Comparison of ENCODE assay signal across 22 mouse cellular contexts in the genomic region with DNA sequence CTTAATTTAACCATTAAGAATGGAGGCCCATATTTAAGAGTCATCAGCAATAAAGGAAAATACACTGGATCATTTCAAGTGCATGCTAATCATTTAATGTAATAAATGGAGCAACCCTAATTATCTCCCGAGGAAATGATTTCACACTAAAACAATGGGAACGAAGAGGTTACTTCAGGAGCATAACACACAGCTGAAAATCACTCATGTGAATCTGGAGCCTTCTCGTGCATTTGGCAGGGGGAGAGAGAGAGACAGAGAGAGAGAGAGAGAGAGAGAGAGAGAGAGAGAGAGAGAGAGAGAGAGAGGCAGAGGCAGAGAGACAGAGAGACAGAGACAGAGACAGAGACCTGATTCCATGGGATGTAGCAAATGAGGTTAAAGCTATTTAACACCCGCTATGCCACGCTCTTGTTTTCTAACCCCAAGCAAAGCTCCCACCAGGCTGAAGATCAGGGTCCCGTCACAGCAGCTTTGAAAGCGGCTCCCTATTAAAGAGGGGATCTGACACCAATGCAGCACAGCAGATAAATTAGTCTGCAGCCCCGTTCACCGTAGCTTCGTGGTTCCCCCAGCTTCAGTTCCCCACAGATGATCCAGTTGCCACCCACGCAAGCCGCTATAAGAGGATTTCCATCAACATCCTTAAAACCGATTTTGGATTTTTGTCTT. TPM values are rescaled to one million over a fixed set of nuclear protein-coding genes. Genes with fewer than 3 reads are reported as not detected.
DNase-seq lines count a peak whose midpoint lies in the region; ATAC-seq and TF ChIP-seq lines count a peak whose summit lies in the region.
"Had no signal": no experiment of that assay in that cellular context is flagged by ENCODE, and none has a peak within 500 bp of the region (broad histone marks: within the 10 kb centered on the region; RNA-seq: fewer than 3 reads in every experiment).

No protein-coding gene starts in this region.

- H3K4me1 ChIP-seq in heart, embryonic 15.5 days (replicated peaks): peaks cover 14% of the 10 kb centered on the region
- H3K4me1 ChIP-seq in heart, embryonic 11.5 days (ENCODE audit: control insufficient read depth, insufficient read depth, low read length): no peaks in the 10 kb centered on the region
- peaks cover 15% of the 10 kb centered on the region for H3K4me1 ChIP-seq in forebrain, postnatal 0 days (ENCODE audit: insufficient read depth)
- H3K4me1 ChIP-seq in midbrain, embryonic 14.5 days (ENCODE audit: control insufficient read depth, insufficient read depth, low read length): peaks cover 41% of the 10 kb centered on the region
- H3K4me1 ChIP-seq: embryonic facial prominence, embryonic 15.5 days had no signal

- H3K4me3 ChIP-seq in heart, embryonic 15.5 days: no peak overlapping the region
- no peak overlapping the region for H3K4me3 ChIP-seq in heart, embryonic 11.5 days (ENCODE audit: low read depth, low read length)
- H3K4me3 ChIP-seq in forebrain, postnatal 0 days (ENCODE audit: low read depth, low read length): no peak overlapping the region
- H3K4me3 ChIP-seq in midbrain, embryonic 14.5 days (replicated peaks; ENCODE audit: low read depth, low read length): no peak overlapping the region
- H3K4me3 ChIP-seq: embryonic facial prominence, embryonic 15.5 days had no signal

- no peaks in the 10 kb centered on the region for H3K27me3 ChIP-seq in heart, embryonic 15.5 days
- H3K27me3 ChIP-seq in heart, embryonic 11.5 days (ENCODE audit: control insufficient read depth, insufficient read depth, low read length): no peaks in the 10 kb centered on the region
- no peaks in the 10 kb centered on the region for H3K27me3 ChIP-seq in forebrain, postnatal 0 days (ENCODE audit: insufficient read depth, low read length)
- no peaks in the 10 kb centered on the region for H3K27me3 ChIP-seq in midbrain, embryonic 14.5 days (ENCODE audit: control insufficient read depth, insufficient read depth, low read length)
- H3K27me3 ChIP-seq: embryonic facial prominence, embryonic 15.5 days had no signal

- TF ChIP-seq POLR2A in brain, embryonic 14.5 days (IDR thresholded peaks at IDR 0.05; ENCODE audit: borderline replicate concordance, extremely low read depth, insufficient read depth, insufficient read length, poor library complexity, severe bottlenecking): no peak

- peak overlapping the region; percentile 72 for H3K27ac ChIP-seq in heart, embryonic 15.5 days
- H3K27ac ChIP-seq in heart, embryonic 11.5 days (ENCODE audit: low read depth, low read length): no peak overlapping the region
- peak overlapping the region; percentile 62 for H3K27ac ChIP-seq in forebrain, postnatal 0 days (ENCODE audit: low read depth, low read length)
- peak overlapping the region; percentile 77 for H3K27ac ChIP-seq in midbrain, embryonic 14.5 days (replicated peaks; ENCODE audit: low read depth, low read length)
- H3K27ac ChIP-seq: embryonic facial prominence, embryonic 15.5 days had no signal

- no peak overlapping the region for H3K4me2 ChIP-seq in heart, embryonic 15.5 days
- no peak overlapping the region for H3K4me2 ChIP-seq in heart, embryonic 11.5 days
- H3K4me2 ChIP-seq in forebrain, postnatal 0 days (ENCODE audit: low read depth): peak overlapping the region; percentile 10; the same call in 1 of the 2 replicates
- H3K4me2 ChIP-seq in midbrain, embryonic 14.5 days (ENCODE audit: low read length): peak overlapping the region; percentile 36
- H3K4me2 ChIP-seq: embryonic facial prominence, embryonic 15.5 days; liver, embryonic 11.5 days had no signal

- no peak for TF ChIP-seq CTCF in brain, embryonic 14.5 days (IDR thresholded peaks at IDR 0.05; ENCODE audit: borderline replicate concordance, extremely low read depth, insufficient read depth, insufficient read length)
- TF ChIP-seq CTCF in forebrain, postnatal 0 days (IDR thresholded peaks at IDR 0.05; ENCODE audit: low read depth): no peak

- WGBS in heart, embryonic 15.5 days: 56% methylated on average over 13 of the region's 13 CpGs
- WGBS in heart, embryonic 11.5 days (ENCODE audit: insufficient replicate concordance): 51% methylated on average over 13 of the region's 13 CpGs
- WGBS in forebrain, postnatal 0 days: 29% methylated on average over 13 of the region's 13 CpGs
- WGBS in midbrain, embryonic 14.5 days: 10% methylated on average over 13 of the region's 13 CpGs

- no peaks in the 10 kb centered on the region for H3K9me3 ChIP-seq in heart, embryonic 15.5 days (replicated peaks)
- H3K9me3 ChIP-seq in heart, embryonic 11.5 days (replicated peaks; ENCODE audit: control insufficient read depth, low read length): no peaks in the 10 kb centered on the region
- H3K9me3 ChIP-seq in forebrain, postnatal 0 days (ENCODE audit: low read length): no peaks in the 10 kb centered on the region
- H3K9me3 ChIP-seq in midbrain, embryonic 14.5 days (ENCODE audit: control insufficient read depth, low read length): no peaks in the 10 kb centered on the region
- H3K9me3 ChIP-seq: embryonic facial prominence, embryonic 15.5 days had no signal

- no peaks in the 10 kb centered on the region for H3K36me3 ChIP-seq in heart, embryonic 15.5 days
- no peaks in the 10 kb centered on the region for H3K36me3 ChIP-seq in heart, embryonic 11.5 days (ENCODE audit: control insufficient read depth, insufficient read depth, low read length)
- H3K36me3 ChIP-seq in forebrain, postnatal 0 days (ENCODE audit: insufficient read depth): no peaks in the 10 kb centered on the region
- no peaks in the 10 kb centered on the region for H3K36me3 ChIP-seq in midbrain, embryonic 14.5 days (ENCODE audit: control insufficient read depth, insufficient read depth, low read length)
- H3K36me3 ChIP-seq: embryonic facial prominence, embryonic 15.5 days had no signal

- peak; percentile 70 for DNase-seq in brain, embryonic 14.5 days (ENCODE audit: low read depth)
- DNase-seq in forebrain, postnatal 0 days: no peak
- peak; percentile 69 for DNase-seq in midbrain, embryonic 14.5 days
- DNase-seq in spleen, postnatal 4 days (ENCODE audit: low spot score in 2 of 2): no peak
- no peak for DNase-seq in cerebellum, postnatal 36 days
- DNase-seq: adrenal gland, adult 2 months; cerebellum, adult 18-20 months; gastrocnemius, postnatal 36 days; heart, postnatal 10 days; kidney, adult 11 months; kidney, postnatal 25 days; left cerebral cortex, postnatal 4 days had no signal

- H3K9ac ChIP-seq in heart, embryonic 15.5 days: no peak overlapping the region
- H3K9ac ChIP-seq in heart, embryonic 11.5 days (ENCODE audit: low read depth, low read length): no peak overlapping the region
- no peak overlapping the region for H3K9ac ChIP-seq in forebrain, postnatal 0 days
- H3K9ac ChIP-seq in midbrain, embryonic 14.5 days (replicated peaks; ENCODE audit: low read length): no peak overlapping the region; the same call in 1 of the 2 replicates
- H3K9ac ChIP-seq: embryonic facial prominence, embryonic 15.5 days had no signal

- no peak for ATAC-seq in heart, embryonic 15.5 days (replicated peaks; ENCODE audit: insufficient number of reproducible peaks, insufficient read depth, low FRiP score, low read depth)
- ATAC-seq in heart, embryonic 11.5 days (replicated peaks; ENCODE audit: insufficient number of reproducible peaks, low FRiP score, low TSS enrichment): no peak
- ATAC-seq in forebrain, postnatal 0 days: no peak
- ATAC-seq in midbrain, embryonic 14.5 days (ENCODE audit: low FRiP score, low TSS enrichment): no peak
- no peak for ATAC-seq in erythroid progenitor cell, adult 5-6 weeks (replicated peaks; ENCODE audit: low FRiP score, poor library complexity, severe bottlenecking)

RNA-seq across cellular contexts. Expression of gene Tmco5, which starts 59.3 kb away (rescaled TPM):
- polyA plus RNA-seq in heart, embryonic 15.5 days (2015; fragmentation: Nextera tagmentation; extraction: Ambion mirVana): not detected in 2 replicates
- not detected in 2 replicates for polyA plus RNA-seq in heart, embryonic 11.5 days (2014; fragmentation: Nextera tagmentation; extraction: Ambion mirVana)
- not detected in 2 replicates for polyA plus RNA-seq in brain, embryonic 14.5 days (2012; rRNA removed)
- total RNA-seq in forebrain, postnatal 0 days (2014; rRNA removed): not detected in 2 replicates
- polyA plus RNA-seq in forebrain, postnatal 0 days (2015; fragmentation: Nextera tagmentation; extraction: Ambion mirVana): 0.20 and 0.21 TPM in 2 replicates
- not detected in 2 replicates for polyA plus RNA-seq in midbrain, embryonic 14.5 days (2014; fragmentation: Nextera tagmentation; extraction: Ambion mirVana)
- total RNA-seq in erythroid progenitor cell, adult 5-6 weeks (2015; ENCODE audit: low replicate concordance): not detected in 2 replicates
- total RNA-seq in erythroid progenitor cell, adult 5-6 weeks (2017; ENCODE audit: low replicate concordance): not detected in 2 replicates
- total RNA-seq: adrenal gland, adult 2 months; ES-E14; gastrocnemius, postnatal 36 days; heart, postnatal 10 days; megakaryocyte-erythroid progenitor cell, adult 5-6 weeks had no signal
- polyA plus RNA-seq: adrenal gland, adult 2 months; embryonic facial prominence, embryonic 15.5 days; liver, embryonic 11.5 days; lung, embryonic 16.5 days; neural tube, embryonic 11.5 days; stomach, embryonic 14.5 days had no signal

Comparison
In these comparisons a context has a peak if more than half of its experiments do, and no peak if none do; other contexts are left out.
1. H3K4me2 ChIP-seq: peak in forebrain, postnatal 0 days (single experiment) and midbrain, embryonic 14.5 days (single experiment); none in heart, embryonic 15.5 days (single experiment) and heart, embryonic 11.5 days (single experiment).
2. DNase-seq: peak in brain, embryonic 14.5 days (single experiment) and midbrain, embryonic 14.5 days (single experiment); none in forebrain, postnatal 0 days (single experiment), spleen, postnatal 4 days (0 of 2) and cerebellum, postnatal 36 days (0 of 2).